Mouse (Mus musculus): ENCODE results near the gene Agps.

Gene Agps

GRCm38 (mm10) chr2:75831881-75832633 lies at the start of gene Agps:
Gene Agps, plus strand, starts transcription at chr2:75832177.
- DNase-seq = peak; percentile 88

- DNase-seq = peak in 1 of 2 experiments; percentile 64
Observed at GRCm38 (mm10) chr2:75786075-75786474, 45.9 kb upstream of the Agps start.

- no peak for DNase-seq
Observed at GRCm38 (mm10) chr2:75788511-75788910, 43.5 kb upstream of the Agps start.

DNA sequence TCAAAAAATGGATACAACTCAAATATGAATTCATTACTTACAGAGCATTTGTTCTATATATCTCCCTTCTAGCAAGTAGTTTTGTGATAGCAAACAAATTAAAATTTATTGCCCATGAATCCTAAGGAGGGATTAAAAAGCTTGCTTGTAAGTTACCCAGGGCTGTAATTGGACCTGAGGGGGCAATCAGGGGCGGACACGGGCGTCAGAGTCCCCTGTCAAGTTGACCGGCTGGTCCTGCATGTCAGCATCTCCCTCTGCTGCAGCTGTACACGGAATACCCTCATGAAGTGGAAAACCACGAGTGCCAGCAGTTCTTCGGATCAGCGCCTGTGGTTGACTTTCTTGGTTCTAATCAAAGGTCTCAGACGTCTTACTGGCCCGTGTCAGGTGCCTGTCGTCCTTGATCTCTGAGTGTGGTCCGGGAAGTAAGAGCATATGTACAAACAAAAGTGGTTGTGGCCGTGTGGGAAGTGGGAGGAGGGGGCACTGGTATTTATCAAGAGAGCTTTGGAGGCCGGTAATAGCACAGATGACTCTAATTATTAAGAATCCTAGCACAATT lies 41.9 kb upstream of the Agps start:
- DNase-seq = no peak

DNA sequence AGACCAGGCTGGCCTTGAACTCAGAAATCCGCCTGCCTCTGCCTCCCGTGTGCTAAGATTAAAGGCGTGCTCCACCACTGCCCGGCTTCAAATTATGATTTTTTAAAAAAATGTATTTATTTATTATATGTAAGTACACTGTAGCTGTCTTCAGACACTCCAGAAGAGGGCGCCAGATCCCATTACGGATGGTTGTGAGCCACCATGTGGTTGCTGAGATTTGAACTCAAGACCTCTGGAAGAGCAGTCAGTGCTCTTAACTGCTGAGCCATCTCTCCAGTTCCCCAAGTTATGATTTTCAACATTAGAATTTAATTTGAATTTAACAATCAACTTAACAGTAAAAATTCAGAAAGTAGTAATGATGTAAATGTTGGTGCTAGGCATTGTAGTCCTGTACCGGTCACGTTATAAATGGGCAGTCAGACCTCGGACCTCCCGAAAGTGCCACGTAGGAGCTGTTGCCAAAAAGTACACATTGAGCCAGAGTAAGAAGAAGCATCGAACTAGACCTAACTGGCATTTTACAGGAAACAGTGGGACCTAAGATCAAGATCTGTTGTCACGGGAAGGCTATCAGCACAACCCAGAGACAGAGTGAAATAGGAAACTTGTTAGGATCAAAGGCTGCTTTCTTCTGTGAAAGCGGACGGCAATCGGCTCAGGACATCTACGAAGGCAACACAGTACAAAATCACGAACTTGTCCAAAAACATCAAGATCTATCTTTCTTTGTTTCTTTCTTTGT lies 40.2 kb upstream of the Agps start:
- DNase-seq = no peak

- peak in 1 of 2 experiments; percentile 58 for DNase-seq
Observed at GRCm38 (mm10) chr2:75792377-75793203, 39.4 kb upstream of the Agps start.

GRCm38 (mm10) chr2:75796181-75796580 lies 35.8 kb upstream of the Agps start:
- DNase-seq = no peak

DNA sequence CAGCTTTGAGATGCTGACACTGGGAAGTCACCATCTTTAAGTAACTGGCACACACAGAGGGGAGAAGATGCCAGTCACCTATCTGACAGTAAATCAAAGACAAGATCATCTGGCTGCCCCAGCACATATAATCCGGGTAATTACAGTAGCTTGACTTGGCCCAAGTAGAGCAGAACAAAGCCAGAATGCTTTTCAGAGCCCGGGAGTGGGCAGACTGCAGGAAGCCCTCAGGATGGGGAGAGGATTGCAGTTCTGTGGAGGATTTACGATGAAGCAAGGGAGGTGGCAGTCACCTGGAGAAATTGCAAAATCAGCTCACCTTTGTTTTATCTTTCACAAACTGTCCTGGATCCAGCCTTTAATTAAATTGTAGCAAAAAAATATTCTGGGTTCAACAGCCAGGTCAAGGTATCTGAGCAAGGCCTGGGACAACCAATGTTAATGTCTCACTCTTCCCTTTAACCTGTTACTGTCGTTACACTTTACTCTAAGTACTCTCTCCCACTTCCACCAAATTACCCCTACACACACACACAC lies 33.5 kb upstream of the Agps start:
- DNase-seq = no peak

- no peak for DNase-seq
Observed at GRCm38 (mm10) chr2:75805767-75806166, 26.2 kb upstream of the Agps start.

GRCm38 (mm10) chr2:75806891-75807290 lies 25.1 kb upstream of the Agps start:
- no peak for DNase-seq

GRCm38 (mm10) chr2:75807460-75807859 lies 24.5 kb upstream of the Agps start:
- no peak for DNase-seq

GRCm38 (mm10) chr2:75814880-75815279 lies 17.1 kb upstream of the Agps start:
- DNase-seq = no peak

- DNase-seq = peak in 1 of 2 experiments; percentile 45
Observed at GRCm38 (mm10) chr2:75815521-75815920, 16.5 kb upstream of the Agps start.

- DNase-seq = no peak
Observed at GRCm38 (mm10) chr2:75816673-75817072, 15.3 kb upstream of the Agps start.

DNA sequence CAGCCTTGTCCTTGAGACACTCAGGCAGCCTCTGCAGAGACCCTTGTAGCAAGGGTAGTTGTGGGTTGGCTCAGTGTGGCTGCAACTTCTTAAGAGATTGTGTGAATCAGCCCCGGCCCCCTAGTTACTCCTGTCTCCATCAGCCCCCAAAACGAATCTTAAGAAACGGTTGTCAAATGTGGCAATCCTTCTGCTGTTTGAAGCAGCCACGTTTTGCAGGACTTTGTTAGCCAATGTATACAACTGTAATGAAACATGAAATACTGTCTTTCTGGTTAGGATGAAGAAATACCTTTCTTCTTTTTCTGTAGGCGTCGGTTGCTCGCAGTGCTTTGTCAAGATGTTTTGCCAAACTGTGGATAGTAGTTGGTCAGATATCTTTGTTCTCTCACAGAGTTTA lies 13.3 kb upstream of the Agps start:
- no peak for DNase-seq

- DNase-seq = no peak
Observed at GRCm38 (mm10) chr2:75819796-75820195, 12.2 kb upstream of the Agps start.

DNA sequence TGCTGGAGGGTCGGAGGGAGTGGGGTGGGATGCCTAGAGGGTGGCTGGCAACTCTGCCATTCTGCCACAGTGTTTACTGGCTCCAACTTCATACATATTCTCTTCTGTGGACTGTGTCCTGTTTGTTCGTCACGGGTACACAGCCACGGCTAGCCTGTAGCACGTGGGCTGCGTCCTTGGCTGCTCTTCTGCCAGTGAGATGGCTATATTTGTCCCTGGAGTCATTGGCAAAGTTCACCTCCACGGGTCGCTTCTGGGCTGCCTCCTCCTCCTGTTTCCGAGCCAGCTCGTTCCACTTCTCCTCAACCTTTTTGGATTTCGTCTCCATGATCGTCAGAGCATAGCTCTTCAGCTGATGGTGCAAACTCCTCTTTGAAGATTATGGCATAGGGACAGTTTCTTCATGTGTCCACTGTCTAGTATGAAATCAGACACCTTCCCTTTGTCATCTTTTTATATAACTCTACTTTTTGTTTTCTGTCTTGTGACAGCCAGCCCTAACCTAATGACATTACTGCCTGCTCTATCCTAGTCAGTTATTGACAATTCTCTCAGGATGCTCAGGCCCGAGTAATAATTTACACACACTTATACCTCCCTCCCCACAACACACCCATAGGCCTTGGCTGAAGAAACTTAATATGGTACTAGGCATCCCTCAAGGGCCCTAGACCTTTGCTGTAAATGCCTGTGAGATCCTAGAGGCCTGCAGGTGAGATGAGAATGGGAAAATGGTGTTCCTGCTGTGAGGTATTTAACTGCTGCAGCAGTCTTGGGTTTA lies 9.8 kb upstream of the Agps start:
- DNase-seq = peak; percentile 76 to 78

GRCm38 (mm10) chr2:75823736-75824135 lies 8.2 kb upstream of the Agps start:
- no peak for DNase-seq

DNA sequence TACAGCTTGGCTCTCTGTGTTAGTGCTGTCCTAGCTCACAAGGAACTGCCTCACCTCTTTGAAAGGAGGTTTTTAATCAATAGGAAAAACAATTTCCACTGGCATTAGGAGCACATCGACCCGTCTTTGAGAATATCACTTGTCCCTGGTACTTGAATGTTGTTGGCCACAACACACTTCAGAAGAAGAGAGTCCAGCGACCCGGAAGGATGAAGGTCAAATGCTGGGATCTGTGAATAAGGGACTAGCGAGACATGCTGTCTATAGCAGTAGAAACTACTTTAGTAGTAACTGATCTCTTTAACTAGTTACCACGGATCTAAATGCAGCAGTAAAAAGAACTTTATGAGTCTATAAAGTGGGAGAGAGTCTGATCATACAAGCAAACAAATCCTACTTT lies 7.8 kb upstream of the Agps start:
- peak in 1 of 2 experiments; percentile 42 for DNase-seq

GRCm38 (mm10) chr2:75824846-75825245 lies 7.1 kb upstream of the Agps start:
- DNase-seq = no peak

DNA sequence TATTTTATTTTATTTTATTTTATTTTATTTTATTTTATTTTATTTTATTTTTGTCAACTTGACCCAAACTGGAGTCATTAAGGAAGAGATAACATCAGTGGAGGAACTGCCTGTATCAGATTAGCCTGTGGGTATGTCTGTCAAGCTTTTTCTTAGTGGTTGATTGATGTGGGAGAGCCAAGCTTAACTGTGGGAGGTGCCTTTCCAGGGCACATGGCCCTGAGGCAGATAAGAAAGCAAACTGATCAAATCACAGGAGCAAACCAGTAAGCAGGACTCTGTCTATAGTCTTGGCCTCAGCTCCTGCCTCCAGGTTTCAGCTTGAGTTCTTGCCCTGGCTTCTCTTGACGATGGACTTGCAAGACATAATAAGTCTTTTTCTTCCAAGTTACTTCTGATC lies 6.4 kb upstream of the Agps start:
- DNase-seq = no peak

Measured in kidney, adult 8-10 months (tissue).